Mouse (Mus musculus) left cerebral cortex, adult 9 months (tissue): ENCODE measurements around the gene Gda.

ENCODE experiments used
- DNase-seq, 2 experiments: peaks; one replicate each; pipeline ENCODE4 v3.0.0; 2022; ENCODE audit warnings: low spot score in 2 of 2

Gda gene

GRCm38 (mm10) chr19:21373073-21373755 lies 100.0 kb downstream of the Gda start:
- peak in 1 of 2 experiments; percentile 47 for DNase-seq

GRCm38 (mm10) chr19:21372395-21373072 lies 100.7 kb downstream of the Gda start:
- peak in 1 of 2 experiments; percentile 5 for DNase-seq

GRCm38 (mm10) chr19:21371337-21371736 lies 101.9 kb downstream of the Gda start:
- DNase-seq = no peak

- DNase-seq = no peak
Observed at GRCm38 (mm10) chr19:21370782-21371181, 102.5 kb downstream of the Gda start.

- peak in 1 of 2 experiments; percentile 6 for DNase-seq
Observed at GRCm38 (mm10) chr19:21369175-21369574, 104.1 kb downstream of the Gda start.

- DNase-seq = no peak
Observed at GRCm38 (mm10) chr19:21368595-21368994, 104.7 kb downstream of the Gda start.

- DNase-seq = no peak
Observed at GRCm38 (mm10) chr19:21357792-21358191, 115.5 kb downstream of the Gda start.

GRCm38 (mm10) chr19:21349634-21350033 lies 123.6 kb downstream of the Gda start:
- DNase-seq = peak in 1 of 2 experiments; percentile 5

GRCm38 (mm10) chr19:21346646-21347045 lies 126.6 kb downstream of the Gda start:
- DNase-seq = no peak
